Mouse (Mus musculus) intestine, postnatal 0 days (tissue): ENCODE measurements at regions not wholly inside any gene's neighbourhood (a gene's known extent, or its start where the extent isn't known, plus 50 kb on each side); places are given as distances from the start of the nearest gene placed in this dataset.

Experiments used
- ATAC-seq: fragments of 200-750 bp; cut with Nextera tagmentation; 2 replicates; pipeline ENCODE4 v1.8.0; 2017; ENCODE audit warnings: mild to moderate bottlenecking, moderate TSS enrichment, moderate library complexity
- H3K27ac ChIP-seq: fragments of 300-500 bp; sonication (generic); 2 replicates; pipeline ENCODE4 v1.5.1; 2014; ENCODE audit warnings: mild to moderate bottlenecking, low read depth, low read length, moderate library complexity
- H3K27me3 ChIP-seq: fragments of 300-500 bp; sonication (generic); replicated peaks from 2 replicates; pipeline ENCODE4 v1.6.1; 2014; ENCODE audit warnings: low read length, mixed read lengths; ENCODE audit not compliant: control insufficient read depth, insufficient read depth
- H3K36me3 ChIP-seq: fragments of 300-500 bp; sonication (generic); 2 replicates; pipeline ENCODE4 v1.6.1; 2014; ENCODE audit warnings: mild to moderate bottlenecking, moderate library complexity; ENCODE audit not compliant: control insufficient read depth, insufficient read depth
- H3K4me1 ChIP-seq: fragments of 300-500 bp; sonication (generic); replicated peaks from 2 replicates; pipeline ENCODE4 v1.6.1; 2014; ENCODE audit warnings: antibody characterized with exemption, low read length, mixed read lengths; ENCODE audit not compliant: control insufficient read depth, insufficient read depth
- H3K4me2 ChIP-seq: fragments of 300-500 bp; sonication (generic); replicated peaks from 2 replicates; pipeline ENCODE4 v1.6.1; 2014; ENCODE audit warnings: low read depth, mild to moderate bottlenecking, moderate library complexity
- H3K4me3 ChIP-seq: fragments of 300-500 bp; sonication (generic); 2 replicates; pipeline ENCODE4 v1.5.1; 2014; ENCODE audit warnings: low read depth, low read length
- H3K9ac ChIP-seq: fragments of 300-500 bp; sonication (generic); 2 replicates; pipeline ENCODE4 v1.6.1; 2014; ENCODE audit warnings: mild to moderate bottlenecking, low read depth, low read length
- H3K9me3 ChIP-seq: fragments of 300-500 bp; sonication (generic); 2 replicates; pipeline ENCODE4 v1.6.1; 2016; ENCODE audit warnings: mixed run types; ENCODE audit not compliant: control insufficient read depth
- CTCF ChIP-seq: sonication (generic); IDR thresholded peaks from 2 replicates; pipeline ENCODE4 v1.5.1; 2016; ENCODE audit warnings: low read depth, mild to moderate bottlenecking, control low read depth, antibody characterized with exemption, moderate library complexity
- WGBS: fragments of 180-500 bp; shearing (Covaris S2); extraction: QIAGEN DNeasy Blood & Tissue Kit; methylation state at CpG from one replicate; pipeline ENCODE4 v1.1.7; 2014; 5-methylcytosine and 5-hydroxymethylcytosine counted together

DNA sequence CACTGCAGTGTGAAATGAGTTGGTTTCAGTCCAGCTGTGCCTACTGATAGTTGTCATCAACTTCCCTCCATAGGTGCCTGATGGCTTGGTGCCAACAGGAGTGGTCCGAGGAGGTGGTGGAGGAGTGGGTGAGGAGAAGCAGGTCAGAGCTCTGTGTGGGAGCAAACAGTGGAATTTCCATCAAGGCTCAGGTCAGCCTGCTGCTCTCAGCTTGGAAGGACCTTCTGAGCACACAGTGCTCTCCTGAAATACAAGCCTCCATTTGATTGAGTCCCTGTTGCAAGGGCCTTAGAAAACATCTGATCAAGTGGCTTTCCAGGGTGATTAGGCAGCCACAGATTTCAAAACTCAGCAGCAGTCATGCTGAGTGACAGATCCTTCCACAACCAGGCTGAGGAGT, 314.8 kb upstream of the Gcfc2 start:
- H3K9ac ChIP-seq: no peak overlapping the region
- no peaks in the 10 kb centered on the region for H3K36me3 ChIP-seq
- H3K4me1 ChIP-seq: no peaks in the 10 kb centered on the region
- 46% methylated on average over 1 of the region's 1 CpGs for WGBS
- TF ChIP-seq CTCF: no peak
- H3K4me3 ChIP-seq: no peak overlapping the region
- ATAC-seq: no peak
- H3K9me3 ChIP-seq: no peaks in the 10 kb centered on the region
- no peaks in the 10 kb centered on the region for H3K27me3 ChIP-seq
- no peak overlapping the region for H3K4me2 ChIP-seq
- no peak overlapping the region for H3K27ac ChIP-seq

DNA sequence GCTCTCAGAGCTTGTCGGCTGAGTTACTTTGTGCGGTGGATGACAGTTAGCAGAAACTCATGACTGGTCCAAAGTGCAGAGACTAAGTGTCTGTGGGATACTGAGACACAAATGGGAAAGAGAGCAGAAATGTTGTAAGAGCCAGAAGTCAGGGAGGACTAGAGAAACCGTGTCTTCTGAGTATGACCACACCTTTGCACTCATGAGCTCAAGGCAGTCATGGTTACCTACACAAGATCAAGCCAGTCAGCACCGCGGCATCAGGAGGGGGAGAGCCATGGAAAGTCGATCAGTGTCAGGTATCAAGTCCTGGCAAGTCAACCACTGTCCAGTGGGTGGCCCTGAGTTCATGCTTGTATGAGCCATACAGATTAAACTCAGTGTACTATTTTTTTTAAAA, 311.5 kb upstream of the Gcfc2 start:
- H3K4me2 ChIP-seq: no peak overlapping the region
- H3K36me3 ChIP-seq: no peaks in the 10 kb centered on the region
- no peak for TF ChIP-seq CTCF
- no peak overlapping the region for H3K9ac ChIP-seq
- no peak overlapping the region for H3K27ac ChIP-seq
- ATAC-seq: no peak
- no peaks in the 10 kb centered on the region for H3K4me1 ChIP-seq
- H3K4me3 ChIP-seq: no peak overlapping the region
- no peaks in the 10 kb centered on the region for H3K27me3 ChIP-seq
- 86% methylated on average over 6 of the region's 6 CpGs for WGBS
- no peaks in the 10 kb centered on the region for H3K9me3 ChIP-seq

DNA sequence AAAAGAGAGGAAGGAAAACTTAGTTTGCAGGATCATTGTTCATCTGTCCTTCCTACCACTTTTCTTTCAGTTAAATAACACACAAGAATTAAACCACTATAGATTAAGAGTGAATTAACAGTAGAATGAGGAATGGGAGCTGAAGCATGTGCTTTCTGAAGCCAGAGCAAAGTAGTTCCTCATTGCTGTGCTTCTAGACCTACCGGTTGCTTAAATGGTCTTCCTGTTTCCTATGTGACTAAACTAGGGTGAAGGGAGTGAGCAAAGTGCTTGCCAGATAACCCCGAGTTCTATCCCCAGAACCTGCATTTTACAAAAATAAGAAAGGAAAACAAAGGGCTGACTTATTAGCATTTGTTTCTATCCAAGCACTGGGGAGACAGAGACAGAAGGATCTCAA, 305.5 kb upstream of the Gcfc2 start:
- H3K36me3 ChIP-seq: no peaks in the 10 kb centered on the region
- H3K27me3 ChIP-seq: no peaks in the 10 kb centered on the region
- no peak for TF ChIP-seq CTCF
- no peaks in the 10 kb centered on the region for H3K4me1 ChIP-seq
- H3K9ac ChIP-seq: no peak overlapping the region
- no peak for ATAC-seq
- no peak overlapping the region for H3K4me2 ChIP-seq
- H3K4me3 ChIP-seq: no peak overlapping the region
- H3K9me3 ChIP-seq: no peaks in the 10 kb centered on the region
- no peak overlapping the region for H3K27ac ChIP-seq
- WGBS: 68% methylated on average over 2 of the region's 2 CpGs

- no peaks in the 10 kb centered on the region for H3K4me1 ChIP-seq
- WGBS: 88% methylated on average over 4 of the region's 4 CpGs
- no peaks in the 10 kb centered on the region for H3K27me3 ChIP-seq
- no peak for ATAC-seq
- H3K9ac ChIP-seq: no peak overlapping the region
- no peak overlapping the region for H3K4me2 ChIP-seq
- no peaks in the 10 kb centered on the region for H3K9me3 ChIP-seq
- H3K4me3 ChIP-seq: no peak overlapping the region
- H3K27ac ChIP-seq: no peak overlapping the region
- H3K36me3 ChIP-seq: no peaks in the 10 kb centered on the region
- no peak for TF ChIP-seq CTCF
Observed at GRCm38 (mm10) chr6:81621028-81621427, 302.4 kb upstream of the Gcfc2 start.

GRCm38 (mm10) chr6:81622714-81623113, 300.8 kb upstream of the Gcfc2 start:
- 74% methylated on average over 5 of the region's 5 CpGs for WGBS
- no peak for ATAC-seq
- Histone ChIP-seq H3K27ac (no peak overlapping the region), H3K36me3 (no peaks in the 10 kb centered on the region), H3K9me3 (no peaks in the 10 kb centered on the region), H3K4me3 (no peak overlapping the region), H3K27me3 (no peaks in the 10 kb centered on the region), H3K4me2 (no peak overlapping the region), H3K4me1 (no peaks in the 10 kb centered on the region), H3K9ac (no peak overlapping the region)
- no peak for TF ChIP-seq CTCF

GRCm38 (mm10) chr6:81625016-81625415, 298.5 kb upstream of the Gcfc2 start:
- H3K36me3 ChIP-seq: no peaks in the 10 kb centered on the region
- no peak overlapping the region for H3K27ac ChIP-seq
- no peaks in the 10 kb centered on the region for H3K27me3 ChIP-seq
- H3K9me3 ChIP-seq: no peaks in the 10 kb centered on the region
- no peak for TF ChIP-seq CTCF
- no peaks in the 10 kb centered on the region for H3K4me1 ChIP-seq
- WGBS: 78% methylated on average over 5 of the region's 5 CpGs
- no peak overlapping the region for H3K4me2 ChIP-seq
- H3K4me3 ChIP-seq: no peak overlapping the region
- no peak overlapping the region for H3K9ac ChIP-seq
- no peak for ATAC-seq

DNA sequence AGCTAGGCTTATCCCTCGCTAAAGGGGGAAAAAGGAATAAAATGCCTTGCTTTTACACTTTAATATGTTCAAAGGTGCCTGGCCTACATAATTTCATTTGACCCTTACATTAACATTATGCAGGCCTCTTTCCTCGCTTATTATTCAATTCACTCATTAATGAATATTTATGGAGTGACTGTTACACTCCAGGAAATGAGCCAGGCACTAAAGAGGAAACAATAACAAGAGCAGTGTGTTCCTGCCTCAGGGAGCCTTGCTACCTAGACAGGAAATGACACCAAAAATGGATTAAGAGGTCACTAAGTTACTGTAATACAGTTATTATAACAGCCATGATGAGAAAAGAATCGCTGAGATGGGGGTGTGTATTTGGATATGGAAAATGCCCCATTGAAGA, 289.9 kb upstream of the Gcfc2 start:
- no peaks in the 10 kb centered on the region for H3K9me3 ChIP-seq
- ATAC-seq: no peak
- no peak overlapping the region for H3K27ac ChIP-seq
- no peak for TF ChIP-seq CTCF
- no peak overlapping the region for H3K9ac ChIP-seq
- no peaks in the 10 kb centered on the region for H3K36me3 ChIP-seq
- H3K4me3 ChIP-seq: no peak overlapping the region
- no peaks in the 10 kb centered on the region for H3K4me1 ChIP-seq
- H3K27me3 ChIP-seq: no peaks in the 10 kb centered on the region
- 54% methylated on average over 3 of the region's 3 CpGs for WGBS
- H3K4me2 ChIP-seq: no peak overlapping the region
